Mouse (Mus musculus): ENCODE measurements around the gene Sult1a1. TPM values are rescaled to one million over a fixed set of nuclear protein-coding genes. Genes with fewer than 3 reads are reported as not detected.
"Not testable (repeated sequence)": the region's sequence is repeated elsewhere in the genome, so short reads cannot be mapped to it uniquely, and the experiment has no call there.

The Sult1a1 gene
- total RNA-seq, 2 experiments from 2014 or later = 6.0 TPM; not detected in 1

DNA sequence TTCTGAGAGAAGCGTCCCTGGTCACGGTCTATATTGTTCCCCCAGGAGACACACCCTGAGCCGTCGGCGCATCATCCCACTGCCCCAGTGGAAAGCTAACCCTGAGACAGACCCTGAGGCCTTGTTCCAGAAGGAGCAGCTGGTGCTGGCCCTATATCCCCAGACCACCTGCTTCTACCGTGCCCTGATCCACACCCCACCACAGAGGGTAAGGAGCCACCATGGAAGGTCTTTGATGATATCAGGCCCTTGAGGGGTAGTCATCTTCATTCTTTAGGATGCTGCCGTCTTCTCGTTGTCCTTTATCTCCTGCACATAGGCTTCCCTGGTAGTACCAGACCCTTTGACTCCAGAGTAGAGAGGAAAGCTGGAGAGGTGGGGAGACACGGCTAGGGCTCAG is 4.1 kb downstream of the Sult1a1 start:
- ATAC-seq (replicated peaks; ENCODE audit: low FRiP score, poor library complexity, severe bottlenecking) = no peak

DNA sequence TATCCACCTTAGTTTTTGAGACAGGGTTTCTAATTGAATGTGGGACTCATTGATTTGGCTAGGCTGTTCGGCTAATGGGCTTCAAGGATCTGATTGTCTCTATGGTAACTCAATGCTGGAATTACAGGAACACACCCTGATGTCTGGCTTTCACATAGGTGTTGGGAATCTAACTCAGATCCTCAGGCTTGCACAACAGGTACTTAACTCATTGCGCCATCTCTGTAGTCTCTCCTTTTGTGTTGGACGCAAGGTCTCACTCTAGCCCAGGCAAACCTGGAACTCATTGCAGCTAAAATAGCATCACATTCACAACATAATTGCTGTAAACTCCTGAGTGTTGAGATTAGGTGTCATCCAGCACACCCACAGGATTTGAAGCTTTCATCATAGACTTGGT is 6.1 kb downstream of the Sult1a1 start:
- ATAC-seq (replicated peaks; ENCODE audit: low FRiP score, poor library complexity, severe bottlenecking) = no peak

DNA sequence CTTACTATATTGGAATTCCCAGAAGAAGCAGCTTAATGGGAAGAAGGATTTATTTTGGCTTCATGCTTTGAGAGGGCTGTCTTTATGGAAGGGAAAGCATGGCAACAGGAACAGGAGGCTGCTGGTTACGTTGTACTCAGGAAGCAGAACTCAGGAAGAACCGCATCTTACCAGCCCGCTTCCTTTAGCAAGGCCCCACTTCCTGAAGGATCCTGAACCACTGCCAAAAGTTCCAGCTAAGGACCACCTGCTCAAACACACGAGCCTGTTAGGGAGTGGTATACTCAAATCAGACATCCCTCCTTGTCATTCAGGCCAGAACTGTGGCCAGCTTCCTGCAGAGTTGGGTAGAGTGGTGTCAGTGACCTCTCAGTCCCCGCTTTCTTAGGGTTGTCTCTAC is 7.8 kb downstream of the Sult1a1 start:
- no peak for ATAC-seq (replicated peaks; ENCODE audit: low FRiP score, poor library complexity, severe bottlenecking)

DNA sequence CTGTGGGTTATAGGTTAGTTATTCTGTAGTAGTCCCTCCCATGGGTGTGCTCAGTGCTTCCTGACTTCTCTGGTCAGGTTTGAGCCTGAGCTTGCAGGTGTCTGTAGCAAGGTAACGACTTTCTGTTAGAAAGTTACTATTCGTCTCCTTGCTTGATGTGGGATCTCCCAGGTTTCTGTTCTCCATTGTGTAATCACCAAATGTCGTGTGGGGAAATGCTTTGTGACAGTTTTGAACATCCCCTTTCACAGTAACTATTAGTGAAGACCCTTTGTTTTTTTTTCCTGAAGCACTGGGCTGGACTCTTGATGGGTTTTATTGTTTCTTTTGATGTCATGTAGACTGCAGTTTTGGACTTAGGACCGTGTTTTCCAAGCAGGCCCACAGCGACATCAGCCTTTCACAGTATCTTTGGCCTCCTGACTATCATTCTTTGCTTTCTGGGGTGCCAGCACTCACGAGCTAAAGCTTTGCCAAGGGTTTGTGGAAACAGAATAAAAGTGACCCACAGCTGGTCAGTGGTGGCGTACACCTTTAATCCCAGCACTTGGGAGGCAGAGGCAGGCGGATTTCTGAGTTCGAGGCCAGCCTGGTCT is 8.6 kb downstream of the Sult1a1 start:
- no peak for ATAC-seq (replicated peaks; ENCODE audit: low FRiP score, poor library complexity, severe bottlenecking)

DNA sequence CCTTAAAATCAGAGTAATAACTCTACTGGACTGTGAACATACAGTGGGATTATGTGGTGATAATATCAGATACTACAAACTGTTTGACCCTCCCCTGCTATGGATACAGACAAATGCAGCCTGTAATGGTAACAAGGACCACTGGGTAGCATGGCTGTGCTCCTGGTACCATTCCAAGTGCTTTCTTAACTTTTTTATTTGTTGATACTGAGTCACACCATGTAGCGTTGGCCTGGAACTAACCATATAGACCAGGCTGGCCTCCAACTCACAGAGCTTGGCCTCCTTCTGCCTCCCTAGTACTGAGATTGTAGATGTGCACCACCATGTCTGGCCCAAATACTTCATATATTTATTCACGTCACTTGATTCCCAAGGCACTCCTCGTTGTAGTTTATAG is 11.0 kb downstream of the Sult1a1 start:
- no peak for ATAC-seq (replicated peaks; ENCODE audit: low FRiP score, poor library complexity, severe bottlenecking)

DNA sequence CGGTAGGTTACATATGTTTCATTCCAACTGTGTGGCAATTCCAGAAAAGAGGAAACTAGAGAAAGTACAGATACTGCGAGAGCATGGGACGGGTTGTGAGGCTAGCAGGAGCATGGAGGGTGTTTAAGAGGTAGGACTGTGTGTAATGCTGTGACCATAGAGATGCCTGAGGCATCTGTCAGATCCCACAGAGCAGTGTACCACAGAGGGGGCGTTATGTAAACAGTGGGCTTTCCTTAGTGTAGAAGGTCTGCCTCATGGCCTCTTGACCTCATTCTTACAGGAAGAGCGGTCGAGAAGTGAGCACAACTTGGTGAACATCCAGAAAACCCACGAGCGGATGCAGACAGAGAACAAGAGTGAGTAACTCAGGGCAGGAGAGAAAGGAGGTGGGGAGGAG is 12.6 kb downstream of the Sult1a1 start:
- ATAC-seq (replicated peaks; ENCODE audit: low FRiP score, poor library complexity, severe bottlenecking) = no peak

DNA sequence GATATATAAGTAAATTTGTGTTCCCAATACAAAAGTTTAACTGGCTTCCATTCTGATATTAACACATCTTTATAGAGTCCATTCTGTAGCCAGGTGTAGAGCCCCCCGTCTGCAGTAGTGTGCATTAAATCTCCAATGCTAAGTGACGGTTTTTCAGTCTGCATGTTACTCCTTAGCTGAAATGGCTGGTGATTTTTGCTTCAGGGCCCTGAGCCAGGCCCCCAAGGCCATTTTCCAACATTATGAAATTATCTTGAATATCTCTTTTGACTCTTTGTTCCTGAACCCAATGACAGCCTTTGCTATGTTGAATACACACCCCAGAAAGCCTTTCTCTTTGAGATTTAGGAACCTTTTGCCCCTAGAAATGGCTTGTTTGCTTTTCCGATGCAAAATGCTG is 16.5 kb downstream of the Sult1a1 start:
- ATAC-seq (replicated peaks; ENCODE audit: low FRiP score, poor library complexity, severe bottlenecking) = no peak

DNA sequence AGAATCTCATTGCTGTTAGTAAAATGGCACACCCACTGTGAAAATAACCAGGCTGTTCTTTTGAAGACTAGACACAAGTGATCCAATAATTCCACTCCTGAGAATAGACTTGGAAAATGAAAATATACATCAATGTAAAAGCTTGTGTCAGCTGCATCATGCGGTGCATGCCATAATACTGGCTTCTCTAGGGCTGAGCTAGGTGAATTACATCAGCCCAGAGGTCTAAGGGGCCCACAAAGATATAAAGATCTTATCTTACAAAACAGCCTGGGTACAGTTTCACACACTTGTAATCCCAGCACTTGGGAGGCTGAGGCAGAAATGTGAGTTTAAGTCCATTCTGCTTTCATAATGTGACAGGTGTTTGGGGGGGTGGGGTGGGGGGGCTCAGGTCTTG is 18.7 kb downstream of the Sult1a1 start:
- ATAC-seq (replicated peaks; ENCODE audit: low FRiP score, poor library complexity, severe bottlenecking) = no peak

DNA sequence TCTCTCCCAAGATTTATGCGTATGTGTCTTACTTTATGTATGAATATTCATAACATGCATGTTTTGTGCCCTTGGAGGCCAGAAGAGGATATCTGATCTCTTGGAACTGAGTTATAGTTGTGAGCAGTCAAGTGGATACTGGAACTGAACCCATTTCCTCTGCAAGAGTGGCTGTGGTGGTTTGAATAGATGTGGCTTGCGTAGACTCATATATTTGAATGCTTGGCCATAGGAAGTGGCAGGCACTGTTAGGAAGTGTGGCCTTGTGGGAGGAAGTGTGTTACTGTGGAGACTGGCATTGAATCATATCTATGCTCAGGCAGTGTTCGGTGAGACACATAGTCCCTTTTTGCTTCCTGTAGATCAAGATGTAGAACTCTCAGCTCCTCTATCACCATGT is 20.5 kb downstream of the Sult1a1 start:
- no peak for ATAC-seq (replicated peaks; ENCODE audit: low FRiP score, poor library complexity, severe bottlenecking)

DNA sequence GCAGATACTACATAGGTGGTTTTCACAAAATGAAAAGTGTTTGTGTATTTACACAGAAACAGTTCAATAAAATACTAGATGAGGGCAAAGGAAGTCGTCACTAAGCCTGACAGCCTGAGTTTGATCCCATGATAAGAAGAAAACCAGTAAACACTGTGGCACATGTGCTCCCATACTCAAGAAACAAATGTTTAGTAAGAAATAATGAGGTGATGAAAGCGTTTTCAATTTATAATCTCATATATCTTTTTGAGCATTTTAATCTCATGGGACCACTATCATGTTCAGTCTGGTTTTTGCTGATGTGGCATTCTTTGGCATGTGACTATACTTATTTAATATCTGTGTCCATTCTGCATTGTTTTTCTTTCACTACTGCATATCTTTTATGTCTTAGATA is 22.2 kb downstream of the Sult1a1 start:
- no peak for ATAC-seq (replicated peaks; ENCODE audit: low FRiP score, poor library complexity, severe bottlenecking)

DNA sequence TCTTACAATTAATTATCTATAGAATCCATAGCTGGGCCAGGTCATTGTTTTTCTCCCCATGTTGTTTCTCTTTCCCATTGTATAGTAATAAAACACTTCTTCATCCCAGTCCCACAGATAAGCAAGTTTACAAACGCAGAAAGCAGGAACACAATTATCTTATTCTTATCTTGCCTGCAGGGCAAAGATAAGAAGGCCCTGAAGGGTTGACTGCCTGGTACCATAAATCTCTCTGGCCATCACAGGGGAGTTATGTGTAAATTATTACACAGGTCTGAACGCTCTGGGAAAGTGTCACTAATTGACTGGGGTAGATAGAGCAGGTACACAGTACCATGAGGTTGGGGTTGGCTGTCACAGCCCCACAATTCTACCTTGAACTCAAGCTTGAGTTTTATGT is 25.4 kb downstream of the Sult1a1 start:
- ATAC-seq (replicated peaks; ENCODE audit: low FRiP score, poor library complexity, severe bottlenecking) = no peak

DNA sequence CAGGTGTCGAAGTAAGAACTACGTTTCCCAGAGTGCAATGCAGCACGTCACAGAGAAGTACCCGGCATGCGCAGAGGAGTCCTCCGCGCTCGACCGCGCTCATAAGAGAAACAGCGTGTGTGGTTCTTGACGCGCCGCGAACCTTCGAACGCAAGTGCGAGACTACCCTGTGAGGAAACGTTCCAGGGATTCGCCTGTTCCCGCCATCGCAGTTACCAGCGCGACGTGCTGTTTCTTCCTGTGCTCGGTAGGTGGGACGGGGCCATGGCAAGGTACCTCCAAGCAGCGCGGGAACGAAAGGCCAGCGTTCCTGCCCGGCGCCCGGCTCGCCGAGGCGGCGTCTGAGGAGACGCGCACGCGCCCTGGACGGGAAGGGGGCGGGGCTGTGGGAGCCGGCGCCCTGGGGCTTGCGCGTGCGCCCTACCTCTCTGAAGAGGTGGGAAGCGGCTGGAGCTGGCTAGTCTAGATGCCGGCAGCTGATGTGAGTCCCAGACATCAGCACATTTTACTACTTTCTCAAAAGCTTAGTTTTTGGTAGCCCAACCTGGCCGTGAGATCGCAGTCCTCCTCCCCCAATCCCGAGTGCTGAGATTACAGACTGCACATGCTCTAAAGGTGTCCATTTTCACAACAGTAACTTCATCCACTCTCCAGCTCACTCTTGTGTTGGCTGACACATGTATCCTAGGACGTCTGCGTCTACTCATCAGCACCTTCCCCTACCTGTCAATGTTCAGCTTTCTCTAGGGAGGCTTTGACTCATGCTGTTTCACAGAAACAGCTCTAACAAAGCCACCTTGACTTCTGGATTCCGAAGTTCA is 26.8 kb downstream of the Sult1a1 start, which contains the start of gene Sgf29:
Gene Sgf29 (plus strand): TSS at position 79 of the 821 bp plus-strand sequence.
- peak; percentile 96 for ATAC-seq (replicated peaks; ENCODE audit: low FRiP score, poor library complexity, severe bottlenecking)

DNA sequence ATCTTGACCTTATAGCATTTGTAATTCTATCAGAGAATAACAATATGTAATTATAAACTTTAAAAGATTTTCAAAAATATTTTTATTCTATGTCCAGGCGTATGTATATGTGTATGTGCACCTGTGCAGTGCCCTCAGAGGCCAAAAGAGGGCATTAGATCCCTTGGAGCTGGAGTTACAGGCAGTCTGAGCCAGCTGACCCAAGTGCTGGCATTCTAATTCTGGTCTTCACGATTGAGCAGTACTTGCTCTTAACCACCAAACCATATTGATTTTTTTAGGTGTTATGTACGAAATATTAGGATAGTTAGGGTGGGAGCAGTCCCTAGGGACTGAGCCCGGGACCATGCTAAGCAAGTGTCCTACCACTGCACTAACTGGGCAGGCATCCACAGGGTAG is 27.7 kb downstream of the Sult1a1 start:
- no peak for ATAC-seq (replicated peaks; ENCODE audit: low FRiP score, poor library complexity, severe bottlenecking)

DNA sequence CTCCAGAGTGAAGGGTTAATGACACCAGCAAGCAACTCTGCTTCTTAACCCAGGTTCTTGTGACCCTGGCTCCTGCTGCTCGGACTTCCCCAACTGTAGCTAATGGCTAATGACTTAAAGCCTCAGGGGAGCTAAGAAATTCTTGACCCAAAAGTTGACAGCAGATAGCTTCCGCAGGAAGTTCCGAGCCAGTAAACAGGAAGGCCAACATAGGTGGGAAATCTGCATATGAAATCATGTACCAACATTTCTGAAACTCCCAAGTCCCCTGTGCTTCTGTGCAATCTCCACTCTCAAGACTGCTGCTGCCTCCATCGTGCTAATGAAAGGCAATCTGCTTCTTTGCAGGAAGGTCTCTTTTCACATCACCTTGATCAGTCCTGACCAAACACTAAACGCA is 30.5 kb downstream of the Sult1a1 start:
- no peak for ATAC-seq (replicated peaks; ENCODE audit: low FRiP score, poor library complexity, severe bottlenecking)

DNA sequence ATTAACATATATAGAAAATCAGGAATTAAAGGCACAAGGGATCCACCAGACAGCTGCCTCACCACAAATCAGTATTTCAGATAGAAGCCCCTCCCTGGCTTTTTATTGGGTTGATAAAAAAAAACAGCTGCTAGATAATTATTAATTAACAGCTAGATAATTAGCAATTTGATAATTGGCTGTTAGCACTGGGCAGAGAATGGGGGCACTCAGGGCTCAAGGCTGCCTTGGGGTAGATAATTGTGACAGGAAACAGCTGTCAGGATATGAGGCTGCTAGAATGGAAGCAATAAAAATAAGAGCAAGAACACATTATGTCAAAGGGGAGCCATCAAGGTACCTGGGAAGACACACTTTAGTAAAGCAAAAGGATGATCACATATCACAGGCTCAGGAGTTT is 31.3 kb downstream of the Sult1a1 start:
- no peak for ATAC-seq (replicated peaks; ENCODE audit: low FRiP score, poor library complexity, severe bottlenecking)

DNA sequence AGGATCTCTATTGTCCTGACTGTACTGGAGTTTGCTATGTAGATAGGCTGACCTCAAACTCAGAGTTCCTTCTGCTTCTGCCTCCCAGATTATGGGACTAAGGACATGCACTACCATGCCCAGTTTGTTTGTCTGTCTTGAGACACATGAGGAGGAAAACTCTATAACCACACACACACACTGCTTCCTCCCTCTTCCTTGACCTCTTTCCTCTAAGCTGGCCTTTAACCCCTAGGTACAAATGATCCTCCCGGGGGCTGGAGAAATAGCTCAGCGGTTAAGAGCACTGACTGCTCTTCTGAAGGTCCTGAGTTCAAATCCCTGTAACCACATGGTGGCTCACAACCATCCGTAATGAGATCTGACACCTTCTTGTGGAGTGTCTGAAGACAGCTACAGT is 31.9 kb downstream of the Sult1a1 start:
- ATAC-seq (replicated peaks; ENCODE audit: low FRiP score, poor library complexity, severe bottlenecking) = no peak

DNA sequence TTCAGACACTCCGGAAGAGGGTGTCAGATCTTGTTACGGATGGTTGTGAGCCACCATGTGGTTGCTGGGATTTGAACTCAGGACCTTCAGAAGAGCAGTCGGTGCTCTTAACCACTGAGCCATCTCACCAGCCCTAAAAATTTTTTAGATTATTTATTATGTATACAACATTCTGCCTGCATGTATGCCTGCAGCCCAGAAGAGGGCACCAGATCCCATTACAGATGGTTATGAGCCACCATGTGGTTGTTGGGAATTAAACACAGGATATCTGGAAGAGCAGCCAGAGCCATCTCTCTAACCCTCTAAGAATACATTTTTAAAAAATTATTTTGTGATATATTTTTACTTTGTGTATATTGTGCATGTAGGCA is 33.0 kb downstream of the Sult1a1 start:
- ATAC-seq (replicated peaks; ENCODE audit: low FRiP score, poor library complexity, severe bottlenecking) = not testable (repeated sequence)

DNA sequence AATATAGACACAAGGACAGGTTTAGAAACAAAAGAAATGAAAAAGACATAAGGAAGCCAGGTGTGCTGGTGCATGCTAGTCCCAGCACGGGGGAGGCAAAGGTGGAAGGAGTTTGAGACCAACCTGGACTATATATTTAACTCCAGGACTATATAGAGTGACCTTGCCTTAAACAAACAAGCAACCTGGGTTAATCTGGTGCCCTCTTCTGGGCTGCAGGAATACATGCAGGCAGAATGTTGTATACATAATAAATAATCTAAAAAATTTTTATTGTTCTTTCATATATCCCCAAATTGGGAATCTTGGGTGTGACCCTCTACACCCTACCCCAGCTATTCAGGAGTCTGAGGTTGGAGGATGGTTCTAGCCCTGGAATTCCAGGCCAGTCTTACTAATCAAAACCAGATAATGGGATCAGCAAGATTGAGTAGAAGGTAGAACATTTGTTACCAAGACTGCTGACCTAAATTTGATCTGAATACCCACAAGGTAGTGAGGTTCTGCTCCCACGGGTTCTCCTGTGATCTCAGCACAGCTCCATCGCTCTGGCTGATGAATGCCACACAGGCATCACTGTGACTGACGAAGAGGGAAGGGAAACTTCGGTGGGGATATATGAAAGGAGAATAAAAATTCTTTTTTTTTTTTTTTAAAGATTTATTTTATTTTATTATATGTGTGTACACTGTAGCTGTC is 33.5 kb downstream of the Sult1a1 start:
- no peak for ATAC-seq (replicated peaks; ENCODE audit: low FRiP score, poor library complexity, severe bottlenecking)

DNA sequence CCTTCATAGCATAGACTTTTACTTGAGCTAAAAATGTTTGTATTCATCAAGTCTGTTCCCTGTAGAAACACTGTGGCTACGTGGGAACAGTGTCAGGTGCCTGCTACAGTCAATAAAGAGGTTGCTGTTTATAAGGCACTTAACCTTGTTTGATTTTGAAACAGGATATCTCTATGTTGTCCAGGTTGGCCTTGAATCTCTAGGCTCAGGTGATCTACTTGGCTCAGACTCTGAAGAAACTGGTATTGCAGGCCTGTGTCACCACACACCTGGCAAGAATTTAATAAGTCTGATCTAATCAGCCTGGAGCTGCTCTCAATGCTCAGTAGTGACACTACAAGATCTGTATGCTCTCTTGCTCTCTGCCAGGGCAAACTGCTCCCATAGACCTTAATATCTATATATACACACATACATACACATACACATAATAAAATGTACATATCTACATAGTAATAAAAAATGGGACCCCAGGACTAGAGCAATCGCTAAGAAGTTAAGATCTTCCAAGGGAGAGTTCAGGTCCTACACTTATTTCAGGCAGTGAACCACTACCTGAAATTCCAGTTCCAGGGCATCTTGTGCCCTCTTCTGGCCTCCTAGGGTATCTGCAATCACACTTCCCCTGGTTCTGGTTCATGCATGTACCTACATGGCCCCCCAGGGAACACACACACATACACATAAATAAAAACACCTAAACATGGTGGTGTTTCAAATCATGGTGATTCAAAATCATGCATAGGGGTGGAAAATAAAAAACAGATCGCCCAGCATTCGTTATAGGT is 39.3 kb downstream of the Sult1a1 start:
- peak; percentile 58; the same call in 1 of the 2 replicates for ATAC-seq (replicated peaks; ENCODE audit: low FRiP score, poor library complexity, severe bottlenecking)

DNA sequence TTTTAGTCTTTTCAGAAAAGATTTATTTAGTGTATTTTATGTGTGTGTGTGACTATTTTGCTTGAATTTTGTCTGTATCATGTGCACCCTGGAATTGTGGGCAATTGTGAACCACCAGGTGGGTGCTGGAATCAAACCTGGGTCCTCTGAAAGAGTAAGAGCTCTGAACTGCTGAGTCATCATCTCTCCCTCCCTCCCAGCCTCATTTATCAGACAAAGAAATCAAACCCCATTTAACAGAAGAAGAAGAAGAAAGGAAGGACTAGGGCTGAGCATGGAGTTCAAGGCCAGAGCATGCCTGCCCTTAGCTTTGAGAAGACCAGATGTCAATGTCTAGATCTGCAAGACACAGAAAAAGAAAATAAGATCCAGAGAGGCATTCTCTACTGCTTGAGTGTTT is 40.9 kb downstream of the Sult1a1 start:
- no peak for ATAC-seq (replicated peaks; ENCODE audit: low FRiP score, poor library complexity, severe bottlenecking)
